Mouse (Mus musculus) heart, embryonic 14.5 days (tissue): ENCODE measurements around the gene Gsk3a. TPM values are rescaled to one million over a fixed set of nuclear protein-coding genes. Genes with fewer than 3 reads are reported as not detected.

Experiments used
- ATAC-seq: fragments of 200-750 bp; cut with Nextera tagmentation; 2 replicates; pipeline ENCODE4 v1.8.0; 2017; ENCODE audit warnings: low read depth, moderate TSS enrichment; ENCODE audit not compliant: insufficient number of reproducible peaks, insufficient read depth, low FRiP score
- H3K27ac ChIP-seq, 2 experiments: fragments of 200-500 bp in 1 of 2; fragments of 300-500 bp in 1 of 2; sonication (generic) in 1 of 2; replicated peaks in 1 of 2; 2 replicates each; pipeline ENCODE4 v1.5.1; 2012 to 2014; ENCODE audit warnings: low read depth in 2 of 2, low read length in 2 of 2, control low read depth in 1 of 2, mild to moderate bottlenecking in 1 of 2, mixed read lengths in 1 of 2; ENCODE audit not compliant: control insufficient read depth in 1 of 2, insufficient read depth in 1 of 2
- H3K27me3 ChIP-seq: fragments of 300-500 bp; sonication (generic); 2 replicates; pipeline ENCODE4 v1.6.1; 2014; ENCODE audit warnings: mild to moderate bottlenecking, low read length, control low read depth; ENCODE audit not compliant: control insufficient read depth, insufficient read depth
- H3K36me3 ChIP-seq: fragments of 300-500 bp; sonication (generic); 2 replicates; pipeline ENCODE4 v1.6.1; 2014; ENCODE audit warnings: mild to moderate bottlenecking, control low read depth, low read length, mixed read lengths; ENCODE audit not compliant: control insufficient read depth, insufficient read depth
- H3K4me1 ChIP-seq, 2 experiments: fragments of 200-500 bp in 1 of 2; fragments of 300-500 bp in 1 of 2; sonication (generic) in 1 of 2; 2 replicates each; pipeline ENCODE4 v1.6.1; 2012 to 2014; ENCODE audit warnings: low read length in 2 of 2, control low read depth in 1 of 2, mixed read lengths in 1 of 2; ENCODE audit not compliant: control insufficient read depth in 2 of 2, insufficient read depth in 2 of 2
- H3K4me2 ChIP-seq: fragments of 300-500 bp; sonication (generic); 2 replicates; pipeline ENCODE4 v1.6.1; 2014; ENCODE audit warnings: mild to moderate bottlenecking, low read length
- H3K4me3 ChIP-seq, 2 experiments: fragments of 200-500 bp in 1 of 2; fragments of 300-500 bp in 1 of 2; sonication (generic) in 1 of 2; 2 replicates each; pipeline ENCODE4 v1.5.1; 2012 to 2014; ENCODE audit warnings: low read length in 2 of 2, mild to moderate bottlenecking in 2 of 2, control low read depth in 1 of 2, low read depth in 1 of 2, moderate library complexity in 1 of 2; ENCODE audit not compliant: control insufficient read depth in 1 of 2, insufficient read depth in 1 of 2
- H3K9ac ChIP-seq: fragments of 300-500 bp; sonication (generic); 2 replicates; pipeline ENCODE4 v1.6.1; 2014; ENCODE audit warnings: mild to moderate bottlenecking, low read length
- H3K9me3 ChIP-seq: fragments of 300-500 bp; sonication (generic); 2 replicates; pipeline ENCODE4 v1.6.1; 2016; ENCODE audit warnings: low read length, control low read depth; ENCODE audit not compliant: control insufficient read depth
- WGBS: fragments of 180-500 bp; shearing (Covaris S2); extraction: QIAGEN DNeasy Blood & Tissue Kit; methylation state at CpG from one replicate; pipeline ENCODE4 v1.1.7; 2014; 5-methylcytosine and 5-hydroxymethylcytosine counted together
- polyA plus RNA-seq: library from polyadenylated mRNA; unstranded; fragments of >200 nt; fragmentation: Nextera tagmentation; extraction: Ambion mirVana; gene quantifications from 2 replicates; pipeline ENCODE4 v1.2.1, GENCODE M21; 2014

Gene Gsk3a
- polyA plus RNA-seq, 1 experiment from 2014 or later: 12.2 TPM

DNA sequence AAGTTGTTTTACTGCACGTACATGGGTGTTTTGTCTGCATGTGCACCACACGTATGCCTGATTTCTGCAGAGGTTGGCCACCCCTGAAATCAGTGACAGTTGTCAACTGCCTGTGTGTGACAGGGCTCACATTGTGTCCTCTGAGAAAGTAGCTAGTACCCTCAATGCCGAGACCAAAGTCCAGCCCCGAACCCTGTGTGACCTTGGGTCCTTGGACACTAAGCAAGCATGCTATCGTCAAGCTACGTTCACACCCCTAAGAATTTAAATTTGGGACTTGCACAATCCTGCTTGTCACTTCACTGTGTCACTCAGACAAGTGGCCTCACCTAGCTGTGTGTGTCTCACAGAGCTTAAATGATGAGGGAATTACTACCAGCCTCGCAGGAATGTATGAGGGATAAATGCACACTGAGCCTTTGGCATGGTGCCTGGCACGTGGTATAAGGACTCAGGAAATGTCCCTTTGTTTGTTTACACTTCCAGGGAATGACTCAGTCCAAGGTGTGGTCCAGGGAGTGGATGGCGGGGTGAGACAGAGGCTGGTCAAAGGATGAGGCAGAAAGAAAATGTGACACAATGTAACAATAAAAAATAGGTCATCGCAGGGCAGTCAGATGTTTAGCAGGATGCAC, 40.1 kb downstream of the Gsk3a start:
- Histone ChIP-seq H3K4me2 (no peak overlapping the region), H3K4me1 (peaks cover 3 to 8% of the 10 kb centered on the region in 2 experiments; a peak in 3 of 4 replicates), H3K4me3 (no peak overlapping the region), H3K27me3 (no peaks in the 10 kb centered on the region), H3K27ac (no peak overlapping the region), H3K9me3 (0 out of 2 replicates have a peak, but pooled peaks cover 3% of the 10 kb centered on the region), H3K9ac (no peak overlapping the region), H3K36me3 (peaks cover 5% of the 10 kb centered on the region; the same call in 1 of the 2 replicates)
- WGBS: 40% methylated on average over 10 of the region's 10 CpGs
- no peak for ATAC-seq

DNA sequence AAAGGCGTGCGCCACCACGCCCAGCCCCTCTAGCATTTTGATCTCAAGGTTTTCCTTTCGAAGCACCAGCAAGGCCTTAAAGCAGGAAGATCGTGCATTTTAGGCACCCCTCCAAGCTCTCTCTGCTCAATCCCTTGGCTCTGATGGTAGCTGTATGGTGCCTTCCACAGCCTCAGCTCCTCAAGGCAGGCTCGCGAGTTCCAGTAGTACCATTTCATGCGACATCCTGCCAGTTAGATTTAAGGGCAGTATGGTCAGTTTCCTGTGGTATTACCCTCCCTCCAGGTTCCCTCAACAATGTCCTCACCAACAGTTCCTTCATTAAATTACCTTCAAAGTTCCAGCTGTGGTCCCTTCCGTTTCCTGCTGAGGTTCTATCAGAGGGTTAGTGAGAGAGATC, 41.5 kb downstream of the Gsk3a start:
- no peak overlapping the region for H3K27ac ChIP-seq
- ATAC-seq: no peak
- peaks cover 3 to 8% of the 10 kb centered on the region in 2 experiments; a peak in 3 of 4 replicates for H3K4me1 ChIP-seq
- 0 out of 2 replicates have a peak, but pooled peaks cover 3% of the 10 kb centered on the region for H3K9me3 ChIP-seq
- H3K4me2 ChIP-seq: no peak overlapping the region
- no peak overlapping the region for H3K4me3 ChIP-seq
- 77% methylated on average over 9 of the region's 9 CpGs for WGBS
- H3K9ac ChIP-seq: no peak overlapping the region
- no peaks in the 10 kb centered on the region for H3K36me3 ChIP-seq
- H3K27me3 ChIP-seq: no peaks in the 10 kb centered on the region

DNA sequence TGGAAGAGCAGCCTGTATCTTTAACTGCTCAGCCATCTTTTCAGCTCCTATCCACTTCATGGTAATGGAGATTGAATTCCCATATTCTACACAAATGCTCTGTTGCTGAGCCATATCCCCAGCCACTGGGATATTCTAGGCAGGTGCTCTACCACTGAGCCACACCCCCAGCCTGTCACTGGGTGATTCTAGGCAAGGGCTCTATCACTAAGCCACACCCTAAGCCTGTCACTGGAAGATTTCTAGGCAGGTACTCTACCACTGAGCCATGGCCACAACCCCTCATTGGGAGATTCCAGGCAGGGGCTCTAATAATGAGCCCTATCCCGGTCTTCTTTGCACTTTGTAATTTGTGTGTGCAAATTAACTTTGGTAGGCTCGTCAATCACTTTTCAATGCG, 42.5 kb downstream of the Gsk3a start:
- Histone ChIP-seq H3K9ac (no peak overlapping the region), H3K4me3 (no peak overlapping the region), H3K27ac (no peak overlapping the region), H3K4me2 (no peak overlapping the region), H3K36me3 (no peaks in the 10 kb centered on the region), H3K4me1 (peaks cover 3 to 8% of the 10 kb centered on the region in 2 experiments; a peak in 3 of 4 replicates), H3K27me3 (no peaks in the 10 kb centered on the region), H3K9me3 (0 out of 2 replicates have a peak, but pooled peaks cover 3% of the 10 kb centered on the region)
- 72% methylated on average over 3 of the region's 3 CpGs for WGBS
- no peak for ATAC-seq

- Histone ChIP-seq H3K36me3 (no peaks in the 10 kb centered on the region), H3K4me3 (no peak overlapping the region), H3K9me3 (no peaks in the 10 kb centered on the region), H3K9ac (no peak overlapping the region), H3K27me3 (no peaks in the 10 kb centered on the region), H3K4me2 (no peak overlapping the region), H3K27ac (no peak overlapping the region), H3K4me1 (no peaks in the 10 kb centered on the region)
- WGBS: 72% methylated on average over 8 of the region's 8 CpGs
- no peak for ATAC-seq
Observed at GRCm38 (mm10) chr7:25192110-25192509, 45.5 kb downstream of the Gsk3a start.

- WGBS: 78% methylated on average over 11 of the region's 11 CpGs
Observed at GRCm38 (mm10) chr7:25190806-25191205, 46.8 kb downstream of the Gsk3a start.

DNA sequence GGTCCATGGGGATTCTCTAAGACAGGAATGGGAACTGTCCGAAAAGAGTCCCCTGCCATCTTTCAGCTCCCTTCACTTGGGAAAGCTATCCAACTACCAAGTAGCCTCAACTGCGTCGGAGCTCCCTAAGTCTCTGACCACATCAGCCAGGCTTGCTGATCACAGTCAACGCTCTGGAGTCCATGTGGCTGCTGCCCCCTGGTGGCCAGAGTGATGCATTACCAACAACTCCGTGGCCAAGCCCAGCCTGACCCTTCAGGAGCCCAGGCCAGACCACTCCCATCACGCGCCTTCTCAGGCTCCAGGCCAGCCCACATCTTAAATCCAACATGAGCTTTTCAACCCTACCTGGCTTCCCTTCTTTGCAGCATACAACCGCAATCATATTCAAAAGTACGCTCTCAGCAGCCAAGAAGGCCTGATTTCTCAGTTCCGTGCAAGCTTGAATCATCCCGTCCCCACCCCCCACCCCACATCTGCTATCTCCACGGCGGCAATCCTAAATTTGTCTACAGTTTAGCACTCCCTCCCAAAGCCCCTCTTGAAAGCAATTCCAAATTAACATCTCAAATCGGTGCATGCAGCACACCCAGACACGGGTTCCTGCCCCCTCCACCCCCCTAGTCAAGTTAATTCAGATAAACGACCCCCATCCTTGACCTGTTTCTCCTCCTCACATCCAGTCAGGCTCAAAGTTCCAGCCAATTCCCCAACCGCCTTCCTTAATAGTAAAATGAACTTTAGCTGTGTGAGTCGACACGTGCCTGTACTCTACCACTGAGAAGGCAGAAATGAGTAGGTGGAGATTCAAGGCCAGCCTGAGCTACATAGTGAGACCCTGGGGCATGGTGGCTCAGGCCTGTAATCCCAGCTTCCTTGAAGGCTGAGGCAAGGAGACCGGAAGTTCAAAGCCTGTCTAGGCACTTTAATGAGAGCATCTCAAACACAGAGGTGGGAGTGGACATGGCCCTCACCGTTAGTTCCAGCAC, 49.7 kb downstream of the Gsk3a start:
- Histone ChIP-seq H3K27me3 (peaks cover 25% of the 10 kb centered on the region), H3K4me1 (no peaks in the 10 kb centered on the region), H3K4me2 (no peak overlapping the region), H3K27ac (no peak overlapping the region), H3K9ac (no peak overlapping the region), H3K36me3 (no peaks in the 10 kb centered on the region), H3K9me3 (no peaks in the 10 kb centered on the region), H3K4me3 (no peak overlapping the region)
- 20% methylated on average over 21 of the region's 21 CpGs for WGBS
- peak; percentile 59; the same call in 1 of the 2 replicates for ATAC-seq

More at GRCm38 (mm10) chr7:25190806-25191205, 46.8 kb downstream of the Gsk3a start:
- H3K4me3 ChIP-seq: no peak overlapping the region
- H3K4me2 ChIP-seq: no peak overlapping the region
- H3K9ac ChIP-seq: no peak overlapping the region
- no peaks in the 10 kb centered on the region for H3K4me1 ChIP-seq
- ATAC-seq: no peak
- H3K9me3 ChIP-seq: no peaks in the 10 kb centered on the region
- peaks cover 5% of the 10 kb centered on the region; the same call in 1 of the 2 replicates for H3K27me3 ChIP-seq
- H3K27ac ChIP-seq: no peak overlapping the region
- H3K36me3 ChIP-seq: no peaks in the 10 kb centered on the region

DNA sequence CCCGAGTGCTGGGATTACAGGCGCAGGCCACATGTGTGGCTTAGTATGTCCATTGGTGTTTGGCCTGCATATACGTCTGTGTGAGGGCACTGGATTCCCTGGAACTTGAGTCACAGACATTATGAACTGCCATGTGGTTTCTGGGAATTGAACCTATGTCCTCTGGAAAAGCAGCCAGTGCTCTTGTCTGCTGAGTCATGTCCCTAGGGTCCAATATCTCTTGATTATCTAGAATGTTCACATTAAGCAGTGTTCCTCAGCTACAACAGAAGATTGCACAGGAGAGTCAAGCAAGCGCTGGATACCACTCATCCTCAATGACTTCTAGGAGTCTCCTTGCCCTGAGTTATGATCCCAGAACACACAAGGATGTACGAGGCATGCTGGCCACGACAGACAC, 53.6 kb downstream of the Gsk3a start:
- no peak for ATAC-seq
- WGBS: 70% methylated on average over 6 of the region's 6 CpGs
- Histone ChIP-seq H3K9me3 (no peaks in the 10 kb centered on the region), H3K27me3 (peaks cover 63% of the 10 kb centered on the region), H3K36me3 (no peaks in the 10 kb centered on the region), H3K4me1 (0 out of 4 replicates have a peak, but pooled peaks cover 0 to under 1% of the 10 kb centered on the region in 2 experiments), H3K27ac (no peak overlapping the region), H3K4me2 (no peak overlapping the region), H3K9ac (no peak overlapping the region), H3K4me3 (no peak overlapping the region)
